Comparison of ENCODE assay signal across 11 mouse cellular contexts in genomic region chr6:101251160-101251559, GRCm38 (mm10).
DNase-seq lines count a peak whose midpoint lies in the region; ATAC-seq lines count a peak whose summit lies in the region.
"Had no signal": no experiment of that assay in that cellular context is flagged by ENCODE, and none has a peak within 500 bp of the region (broad histone marks: within the 10 kb centered on the region; RNA-seq: fewer than 3 reads in every experiment).

No protein-coding gene starts in this region.

- H3K4me2 ChIP-seq in forebrain, embryonic 14.5 days (ENCODE audit: low read length) = no peak overlapping the region
- H3K4me2 ChIP-seq in forebrain, embryonic 12.5 days = no peak overlapping the region
- H3K4me2 ChIP-seq in midbrain, embryonic 13.5 days (replicated peaks) = no peak overlapping the region
- H3K4me2 ChIP-seq in midbrain, embryonic 14.5 days (ENCODE audit: low read length) = no peak overlapping the region
- H3K4me2 ChIP-seq in limb, embryonic 12.5 days = no peak overlapping the region
- no peak overlapping the region for H3K4me2 ChIP-seq in stomach, embryonic 15.5 days
- H3K4me2 ChIP-seq: midbrain, embryonic 12.5 days had no signal

- no peak overlapping the region for H3K27ac ChIP-seq in forebrain, embryonic 14.5 days (ENCODE audit: low read depth, low read length)
- no peak overlapping the region for H3K27ac ChIP-seq in forebrain, embryonic 12.5 days
- H3K27ac ChIP-seq in midbrain, embryonic 13.5 days = 0 out of 2 replicates have a peak overlapping the region, but pooled peaks have one; percentile 20
- H3K27ac ChIP-seq in midbrain, embryonic 14.5 days (replicated peaks; ENCODE audit: low read depth, low read length) = no peak overlapping the region
- H3K27ac ChIP-seq in limb, embryonic 12.5 days = peak overlapping the region; percentile 84
- H3K27ac ChIP-seq in stomach, embryonic 15.5 days = no peak overlapping the region
- H3K27ac ChIP-seq: midbrain, embryonic 12.5 days had no signal

- no peak for DNase-seq in forebrain, embryonic 14.5 days (ENCODE audit: low spot score)
- no peak for DNase-seq in midbrain, embryonic 14.5 days
- no peak for DNase-seq in spleen, postnatal 10 days (ENCODE audit: low spot score in 2 of 2)
- no peak for DNase-seq in left cerebral cortex, postnatal 25 days (ENCODE audit: low spot score in 2 of 2)

- no peak overlapping the region for H3K4me3 ChIP-seq in forebrain, embryonic 14.5 days (ENCODE audit: low read depth, low read length)
- no peak overlapping the region for H3K4me3 ChIP-seq in forebrain, embryonic 12.5 days (replicated peaks)
- H3K4me3 ChIP-seq in midbrain, embryonic 13.5 days (replicated peaks) = no peak overlapping the region
- H3K4me3 ChIP-seq in midbrain, embryonic 14.5 days (replicated peaks; ENCODE audit: low read depth, low read length) = no peak overlapping the region
- no peak overlapping the region for H3K4me3 ChIP-seq in limb, embryonic 12.5 days (replicated peaks)
- no peak overlapping the region for H3K4me3 ChIP-seq in stomach, embryonic 15.5 days (replicated peaks)
- H3K4me3 ChIP-seq: erythroblast, embryonic 14.5 days; midbrain, embryonic 12.5 days had no signal

- peak; percentile 40; the same call in 1 of the 2 replicates for ATAC-seq in forebrain, embryonic 14.5 days
- ATAC-seq in forebrain, embryonic 12.5 days (ENCODE audit: low FRiP score) = no peak
- ATAC-seq in midbrain, embryonic 13.5 days = no peak
- ATAC-seq in midbrain, embryonic 14.5 days (ENCODE audit: low FRiP score, low TSS enrichment) = no peak
- ATAC-seq in limb, embryonic 12.5 days (ENCODE audit: insufficient number of reproducible peaks, insufficient read depth, low FRiP score, low TSS enrichment, low read depth) = peak; percentile 87
- ATAC-seq in stomach, embryonic 15.5 days (ENCODE audit: insufficient read depth, low FRiP score, low read depth) = peak; percentile 44; the same call in 1 of the 2 replicates
- ATAC-seq: activated CD4-positive, CD25-positive, alpha-beta regulatory T cell, adult 4 months had no signal

- intact Hi-C loops in left cerebral cortex, postnatal 25 days (cut with DNase I) = loop anchor here (10.0 kb wide), 1 partner anchor 286 kb away; no protein-coding TSS in a partner anchor

- no peaks in the 10 kb centered on the region for H3K36me3 ChIP-seq in forebrain, embryonic 14.5 days (ENCODE audit: control insufficient read depth, insufficient read depth, low read length)
- H3K36me3 ChIP-seq in forebrain, embryonic 12.5 days (replicated peaks) = no peaks in the 10 kb centered on the region
- no peaks in the 10 kb centered on the region for H3K36me3 ChIP-seq in midbrain, embryonic 13.5 days
- H3K36me3 ChIP-seq in midbrain, embryonic 14.5 days (ENCODE audit: control insufficient read depth, insufficient read depth, low read length) = no peaks in the 10 kb centered on the region
- no peaks in the 10 kb centered on the region for H3K36me3 ChIP-seq in limb, embryonic 12.5 days
- H3K36me3 ChIP-seq in stomach, embryonic 15.5 days = no peaks in the 10 kb centered on the region
- H3K36me3 ChIP-seq: midbrain, embryonic 12.5 days had no signal

- H3K9me3 ChIP-seq in forebrain, embryonic 14.5 days (replicated peaks; ENCODE audit: control insufficient read depth, low read length) = no peaks in the 10 kb centered on the region
- H3K9me3 ChIP-seq in forebrain, embryonic 12.5 days = no peaks in the 10 kb centered on the region
- H3K9me3 ChIP-seq in midbrain, embryonic 13.5 days = no peaks in the 10 kb centered on the region
- no peaks in the 10 kb centered on the region for H3K9me3 ChIP-seq in midbrain, embryonic 14.5 days (ENCODE audit: control insufficient read depth, low read length)
- no peaks in the 10 kb centered on the region for H3K9me3 ChIP-seq in limb, embryonic 12.5 days
- H3K9me3 ChIP-seq in stomach, embryonic 15.5 days = no peaks in the 10 kb centered on the region
- H3K9me3 ChIP-seq: midbrain, embryonic 12.5 days had no signal

- H3K27me3 ChIP-seq in forebrain, embryonic 14.5 days (replicated peaks; ENCODE audit: control insufficient read depth, insufficient read depth, low read length) = no peaks in the 10 kb centered on the region
- H3K27me3 ChIP-seq in forebrain, embryonic 12.5 days = peaks cover 5% of the 10 kb centered on the region
- H3K27me3 ChIP-seq in midbrain, embryonic 13.5 days = peaks cover 9% of the 10 kb centered on the region; the same call in 1 of the 2 replicates
- no peaks in the 10 kb centered on the region for H3K27me3 ChIP-seq in midbrain, embryonic 14.5 days (ENCODE audit: control insufficient read depth, insufficient read depth, low read length)
- H3K27me3 ChIP-seq in limb, embryonic 12.5 days = peaks cover 4% of the 10 kb centered on the region; the same call in 1 of the 2 replicates
- H3K27me3 ChIP-seq in stomach, embryonic 15.5 days (replicated peaks) = no peaks in the 10 kb centered on the region

- no peak overlapping the region for H3K9ac ChIP-seq in forebrain, embryonic 14.5 days (ENCODE audit: low read length)
- no peak overlapping the region for H3K9ac ChIP-seq in forebrain, embryonic 12.5 days
- H3K9ac ChIP-seq in midbrain, embryonic 13.5 days (replicated peaks) = no peak overlapping the region; the same call in 1 of the 2 replicates
- no peak overlapping the region for H3K9ac ChIP-seq in midbrain, embryonic 14.5 days (replicated peaks; ENCODE audit: low read length)
- no peak overlapping the region for H3K9ac ChIP-seq in limb, embryonic 12.5 days (replicated peaks)
- no peak overlapping the region for H3K9ac ChIP-seq in stomach, embryonic 15.5 days
- H3K9ac ChIP-seq: midbrain, embryonic 12.5 days had no signal

- WGBS in forebrain, embryonic 14.5 days = 58% methylated on average over 5 of the region's 5 CpGs
- 51% methylated on average over 5 of the region's 5 CpGs for WGBS in forebrain, embryonic 12.5 days
- 41% methylated on average over 5 of the region's 5 CpGs for WGBS in midbrain, embryonic 13.5 days
- 48% methylated on average over 5 of the region's 5 CpGs for WGBS in midbrain, embryonic 14.5 days
- 19% methylated on average over 5 of the region's 5 CpGs for WGBS in limb, embryonic 12.5 days
- whole genome bisulfite sequencing in stomach, embryonic 15.5 days = 45% methylated on average over 5 of the region's 5 CpGs

- H3K4me1 ChIP-seq in forebrain, embryonic 14.5 days (ENCODE audit: control insufficient read depth, insufficient read depth, low read length) = peaks cover 2% of the 10 kb centered on the region; the same call in 1 of the 2 replicates
- peaks cover 30% of the 10 kb centered on the region for H3K4me1 ChIP-seq in forebrain, embryonic 12.5 days
- H3K4me1 ChIP-seq in midbrain, embryonic 13.5 days (replicated peaks) = peaks cover 27% of the 10 kb centered on the region
- peaks cover 13% of the 10 kb centered on the region; the same call in 1 of the 2 replicates for H3K4me1 ChIP-seq in midbrain, embryonic 14.5 days (ENCODE audit: control insufficient read depth, insufficient read depth, low read length)
- H3K4me1 ChIP-seq in limb, embryonic 12.5 days (replicated peaks) = peaks cover 54% of the 10 kb centered on the region
- peaks cover 9% of the 10 kb centered on the region; the same call in 1 of the 2 replicates for H3K4me1 ChIP-seq in stomach, embryonic 15.5 days

Comparison
In these comparisons a context has a peak if more than half of its experiments do, and no peak if none do; other contexts are left out.
1. ATAC-seq: peak in forebrain, embryonic 14.5 days (single experiment), limb, embryonic 12.5 days (single experiment) and stomach, embryonic 15.5 days (single experiment); none in forebrain, embryonic 12.5 days (single experiment), midbrain, embryonic 13.5 days (single experiment) and midbrain, embryonic 14.5 days (single experiment).
2. H3K27ac ChIP-seq: peak in midbrain, embryonic 13.5 days (single experiment) and limb, embryonic 12.5 days (single experiment); none in forebrain, embryonic 14.5 days (single experiment), forebrain, embryonic 12.5 days (single experiment), midbrain, embryonic 14.5 days (single experiment) and stomach, embryonic 15.5 days (single experiment).